Mouse (Mus musculus) spleen, postnatal 0 days (tissue): Measurements from ENCODE around the gene Ppp1r9b. TPM values are rescaled to one million over a fixed set of nuclear protein-coding genes. Genes with fewer than 3 reads are reported as not detected.

Experiments
- polyA plus RNA-seq: library from polyadenylated mRNA; unstranded; fragments of >200 nt; fragmentation: Nextera tagmentation; extraction: Ambion mirVana; gene quantifications from 2 replicates; pipeline ENCODE4 v1.2.1, GENCODE M21; 2015

Gene Ppp1r9b
- polyA plus RNA-seq = 21.7 TPM in 2 replicates

GRCm38 (mm10) chr11:94990749-94991577 lies at the start of gene Ppp1r9b:
Gene Ppp1r9b (plus strand): TSS chr11:94991035.

GRCm38 (mm10) chr11:94967419-94967818 lies 23.4 kb upstream of the Ppp1r9b start, which contains the start of gene Hils1:
Gene Hils1 (plus strand): TSS chr11:94967593.

GRCm38 (mm10) chr11:94976199-94976598 lies 14.6 kb upstream of the Ppp1r9b start, which contains the start of gene Sgca:
Gene Sgca (minus strand): TSS chr11:94976327.

GRCm38 (mm10) chr11:95009629-95010014 lies 18.8 kb downstream of the Ppp1r9b start, which contains the start of gene Samd14:
Gene Samd14 (plus strand): TSS chr11:95009879.

GRCm38 (mm10) chr11:95041139-95041609 lies 50.3 kb downstream of the Ppp1r9b start, which contains the start of gene Pdk2:
Gene Pdk2 (minus strand): TSS chr11:95041354.

Other genes with a start within 250 kb of the Ppp1r9b start
- gene Cdc34b, start 249.3 kb upstream of the Ppp1r9b start, polyA plus RNA-seq = 0.15 TPM in 1 of 2 replicates, not detected in the other
- gene Tmem92, start 208.3 kb upstream of the Ppp1r9b start, polyA plus RNA-seq = not detected in 2 replicates
- 226 and 297 TPM in 2 replicates for gene Col1a1, start 54.8 kb upstream of the Ppp1r9b start, polyA plus RNA-seq
- not detected in 2 replicates for gene Hils1, start 23.4 kb upstream of the Ppp1r9b start, polyA plus RNA-seq
- gene Sgca, start 14.7 kb upstream of the Ppp1r9b start, polyA plus RNA-seq = 0.17 and 0.72 TPM in 2 replicates
- gene Samd14, start 18.8 kb downstream of the Ppp1r9b start, polyA plus RNA-seq = 35.2 and 44.2 TPM in 2 replicates
- gene Pdk2, start 50.3 kb downstream of the Ppp1r9b start, polyA plus RNA-seq = 8.7 and 12.7 TPM in 2 replicates
- 3.8 and 4.6 TPM in 2 replicates for gene Itga3, start 85.8 kb downstream of the Ppp1r9b start, polyA plus RNA-seq
- gene Dlx3, start 129.1 kb downstream of the Ppp1r9b start, polyA plus RNA-seq = 0.05 TPM in 1 of 2 replicates, not detected in the other
- gene Dlx4, start 155.2 kb downstream of the Ppp1r9b start, polyA plus RNA-seq = 0.11 TPM in 1 of 2 replicates, not detected in the other